Mouse (Mus musculus) testis, adult 10 weeks (tissue): ENCODE measurements around the gene Dscam. TPM values are rescaled to one million over a fixed set of nuclear protein-coding genes. Genes with fewer than 3 reads are reported as not detected.

Experiments used
- polyA plus RNA-seq: library from polyadenylated mRNA; stranded (reverse); fragments of 350-450 nt; fragmentation: Illumina TruSeq; extraction: RNeasy Lipid Tissue Mini Kit (QIAGEN cat#74804); gene quantifications from one replicate; pipeline ENCODE4 v1.2.3, GENCODE M21; 2014; ENCODE audit warnings: low read depth, low replicate concordance

Dscam gene
- 0.57 TPM for polyA plus RNA-seq

DNA sequence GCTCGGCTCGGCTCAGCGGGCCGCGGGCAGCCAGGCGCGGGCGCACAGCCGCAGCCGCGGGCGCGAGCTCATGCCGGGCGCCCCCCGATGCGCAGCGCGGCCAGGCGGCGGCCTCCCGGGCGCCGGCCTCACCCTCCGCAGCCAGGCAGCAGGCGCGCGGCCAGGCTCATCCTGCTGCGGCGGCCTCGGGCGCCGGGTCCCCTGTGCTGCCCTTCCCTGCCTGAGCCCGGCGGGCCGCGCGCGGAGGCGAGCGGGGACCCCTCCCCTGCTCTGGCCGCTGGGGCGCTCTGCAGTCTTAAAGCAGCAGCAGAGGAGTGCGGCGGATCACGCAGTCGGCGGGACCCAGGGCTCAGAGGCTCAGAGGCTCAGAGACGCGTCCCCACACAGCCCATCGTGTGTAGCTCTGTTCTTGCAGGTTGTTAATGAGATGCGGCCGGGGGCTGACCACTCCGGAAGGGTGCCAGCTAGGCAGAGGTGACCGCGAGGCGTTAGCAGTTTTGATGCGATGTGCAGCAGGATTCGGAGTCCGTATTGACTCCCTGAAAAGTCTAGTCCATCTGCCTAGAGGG is at the start of gene Dscam:
Dscam (minus strand) TSS at position 240 of the 569 bp plus-strand sequence.

Other genes with a start within 250 kb of the Dscam start
- gene Bace2, start 186.0 kb upstream of the Dscam start, polyA plus RNA-seq = 1.1 TPM